Mouse (Mus musculus) large intestine, adult 2 months (tissue): ENCODE results near the gene Alox12. TPM values are rescaled to one million over a fixed set of nuclear protein-coding genes. Genes with fewer than 3 reads are reported as not detected.

Experiments
- DNase-seq: peaks from one replicate; pipeline ENCODE4 v3.0.0-alpha.2; 2012; ENCODE audit warnings: low read depth, low spot score
- WGBS: fragments of 180-500 bp; shearing (Covaris S2); methylation state at CpG from one replicate; pipeline ENCODE4 v1.1.7; 2018; 5-methylcytosine and 5-hydroxymethylcytosine counted together
- polyA plus RNA-seq: library from polyadenylated mRNA; depleted of rRNA; stranded (reverse); fragments of >200 nt; gene quantifications from 2 replicates; pipeline ENCODE4 v1.2.3, GENCODE M21; 2012; rRNA removed

Gene Alox12
- 1.1 and 1.4 TPM in 2 replicates for polyA plus RNA-seq

DNA sequence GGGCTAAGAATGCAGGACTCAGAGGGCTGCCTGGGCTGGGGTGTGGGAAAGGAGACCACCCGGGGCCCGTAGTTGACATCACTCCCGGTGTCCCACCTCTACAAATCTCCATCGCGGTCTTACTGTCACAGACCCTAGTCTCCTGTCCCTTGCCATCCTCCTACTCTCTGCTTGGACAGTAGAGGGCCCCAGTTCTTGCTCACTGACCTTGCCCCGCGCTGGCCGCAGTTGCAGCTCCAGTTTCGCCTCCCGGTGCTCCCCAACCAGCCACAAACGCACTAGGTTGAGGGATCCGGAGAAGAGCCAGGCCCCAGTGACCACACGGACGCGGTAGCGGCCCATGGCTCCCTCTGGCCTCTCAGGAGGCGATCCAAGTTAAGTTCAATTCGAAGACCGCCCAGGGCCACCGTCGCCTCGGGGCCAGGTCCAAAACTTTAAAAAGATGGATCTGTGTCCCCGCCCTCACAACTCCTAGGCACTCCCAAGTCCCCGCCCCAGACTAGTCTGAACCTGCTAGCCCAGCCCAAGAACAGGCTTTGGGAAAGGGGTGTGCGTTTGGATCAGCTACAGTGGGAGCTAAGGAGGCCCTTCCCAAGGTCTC, at the start of gene Alox12:
TSS of gene Alox12 (minus strand) at position 423 of the 601 bp plus-strand sequence.
- WGBS, result 4% methylated on average over 25 of the region's 25 CpGs
- no peak for DNase-seq

DNA sequence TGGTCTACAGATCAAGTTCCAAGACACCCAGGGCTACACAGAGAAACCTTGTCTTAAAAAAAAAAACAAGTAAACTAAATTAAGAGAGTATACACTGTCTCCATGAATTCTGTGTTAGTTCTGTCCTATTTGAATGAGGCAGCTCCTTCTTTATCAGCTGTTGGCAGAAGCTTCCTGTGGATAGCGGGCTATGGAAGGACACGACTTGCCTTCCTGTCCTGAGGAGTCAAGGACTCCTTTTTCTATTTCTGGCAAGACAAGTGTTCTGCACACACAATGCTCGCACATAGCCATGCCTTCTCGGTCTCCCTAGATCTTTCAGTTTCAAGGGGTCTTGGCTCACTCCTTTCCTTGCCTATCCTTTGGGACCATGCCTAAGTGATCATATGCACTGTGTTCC, 47.1 kb upstream of the Alox12 start:
- WGBS, result 77% methylated on average over 4 of the region's 4 CpGs
- DNase-seq, result no peak

DNA sequence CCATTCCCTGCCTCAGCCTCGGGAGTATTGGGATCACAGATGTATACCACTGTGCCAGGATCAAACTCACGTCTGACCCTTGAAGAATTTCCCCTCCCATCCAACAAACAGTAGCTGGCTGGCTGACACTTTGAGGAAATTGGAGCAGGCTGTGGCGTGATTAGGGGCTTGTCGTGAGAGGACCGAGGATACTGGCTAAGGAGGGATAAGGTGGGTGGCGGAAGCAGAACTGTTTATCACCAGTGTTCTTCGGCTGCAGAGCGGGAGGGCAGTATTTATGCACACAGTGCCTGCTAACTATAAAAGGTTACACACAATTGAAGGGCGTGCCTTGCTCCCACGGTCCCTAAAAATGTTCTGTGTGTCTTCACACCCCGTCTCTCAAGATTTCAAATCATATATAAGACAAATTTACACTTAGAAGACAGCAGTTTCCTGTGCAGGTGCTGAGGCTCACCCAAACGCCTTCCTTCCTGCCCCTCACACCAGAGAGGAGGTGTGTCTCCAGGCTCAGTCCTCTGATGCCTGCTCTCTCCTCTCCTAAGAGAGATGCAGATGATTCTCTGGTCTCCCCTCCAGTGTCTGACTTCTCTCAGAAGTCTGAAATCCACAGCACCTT, 42.8 kb upstream of the Alox12 start:
- WGBS, result 10% methylated on average over 12 of the region's 12 CpGs
- no peak for DNase-seq

DNA sequence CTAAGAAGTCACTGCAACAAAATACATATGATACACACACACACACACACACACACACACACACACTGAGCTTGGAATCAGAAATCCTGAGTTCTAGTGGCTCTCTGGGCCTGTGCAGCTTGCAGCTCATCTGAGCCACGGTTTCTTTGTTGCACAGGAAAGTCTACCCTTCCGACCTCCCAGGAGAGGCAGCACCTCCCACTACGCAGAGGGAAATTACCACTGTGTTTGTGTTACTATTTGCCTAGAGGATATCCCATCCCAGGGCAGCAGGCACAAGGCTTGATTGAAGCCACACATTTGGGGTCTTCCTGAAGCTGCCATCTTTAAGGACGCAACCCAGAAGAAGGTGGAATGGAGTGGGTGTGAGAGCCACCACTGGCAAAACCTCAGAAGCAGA, 42.3 kb upstream of the Alox12 start:
- no peak for DNase-seq
- WGBS, result 30% methylated on average over 4 of the region's 4 CpGs

DNA sequence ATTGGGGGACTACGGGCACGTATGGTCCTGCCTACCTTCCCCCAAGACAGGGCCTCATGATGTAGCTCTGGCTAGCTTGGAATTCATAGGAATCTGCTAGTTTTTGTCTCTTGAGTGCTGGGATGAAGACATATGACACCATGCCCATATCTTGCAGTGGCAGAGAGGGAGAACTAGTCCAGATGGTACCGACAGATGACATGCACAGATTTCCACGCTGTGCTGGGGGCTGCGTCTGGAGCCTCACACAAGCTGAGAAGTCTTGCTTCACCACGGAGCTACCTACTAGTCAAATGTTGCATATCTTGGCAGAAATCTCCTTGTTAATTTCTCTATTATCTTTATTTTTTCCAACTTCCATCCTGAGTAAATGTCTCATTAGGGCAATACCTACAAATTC, 38.7 kb upstream of the Alox12 start:
- WGBS, result 83% methylated on average over 6 of the region's 6 CpGs
- no peak for DNase-seq

DNA sequence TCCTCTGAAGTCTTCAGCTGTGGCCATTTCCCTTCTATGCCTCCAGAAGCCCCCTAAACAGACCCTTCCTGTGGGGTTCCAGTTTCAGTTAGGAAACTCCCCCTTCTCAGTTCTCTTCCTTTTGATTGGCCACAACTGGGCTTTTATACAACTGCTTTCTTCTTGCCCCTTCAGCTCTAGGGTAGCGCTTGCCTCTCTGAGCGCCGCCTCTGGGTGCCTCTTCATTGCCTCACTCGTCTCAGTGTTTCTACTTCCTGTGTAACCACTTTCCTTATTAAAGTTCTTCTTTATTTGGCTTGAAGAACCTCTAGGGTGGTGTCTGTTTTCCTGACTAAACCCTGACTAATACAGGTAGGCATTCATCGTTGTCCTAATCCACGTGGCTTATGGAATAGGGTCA, 36.1 kb upstream of the Alox12 start:
- DNase-seq, result no peak
- 73% methylated on average over 6 of the region's 6 CpGs for WGBS

DNA sequence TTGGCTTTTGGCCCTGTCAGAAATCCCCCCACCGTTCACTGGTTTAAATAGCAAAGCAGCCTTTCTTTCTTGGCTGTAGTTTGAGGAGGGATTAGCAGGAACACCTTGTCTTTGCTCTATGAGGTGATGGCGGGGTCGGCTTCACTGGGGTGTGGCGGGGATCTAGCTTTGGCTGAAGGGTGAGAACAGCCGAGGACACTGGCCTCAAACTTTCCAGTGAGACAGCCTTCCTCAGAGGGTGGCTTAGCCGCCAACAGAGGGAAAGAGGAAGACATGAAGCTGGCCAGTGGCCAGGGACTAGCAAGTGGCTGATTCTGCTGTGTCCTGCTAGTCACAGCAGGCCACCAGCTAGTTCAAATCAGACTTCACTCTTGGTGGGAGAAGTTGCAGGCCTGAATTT, 34.1 kb upstream of the Alox12 start:
- no peak for DNase-seq
- 30% methylated on average over 6 of the region's 6 CpGs for WGBS

DNA sequence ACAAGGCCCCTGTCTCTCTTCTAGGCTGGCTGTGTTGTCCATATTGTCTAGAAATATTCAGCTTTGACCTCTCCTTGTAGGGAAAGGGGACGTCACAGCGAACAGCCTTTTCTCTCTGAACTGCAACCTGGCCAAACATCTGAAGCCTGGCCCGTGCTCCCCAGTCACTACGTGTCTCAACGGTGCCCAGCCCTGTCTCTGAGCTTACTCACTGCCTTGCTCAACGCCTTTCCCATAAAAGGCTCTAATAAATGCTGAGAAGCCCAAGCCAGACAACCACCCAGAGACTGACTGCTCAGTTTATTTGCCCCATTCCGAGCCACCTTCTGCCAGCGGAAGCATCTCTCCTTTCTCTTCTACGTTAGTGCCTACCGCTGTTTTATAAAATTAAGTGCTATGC, 32.9 kb upstream of the Alox12 start:
- DNase-seq, result peak; percentile 11
- WGBS, result 49% methylated on average over 10 of the region's 10 CpGs

DNA sequence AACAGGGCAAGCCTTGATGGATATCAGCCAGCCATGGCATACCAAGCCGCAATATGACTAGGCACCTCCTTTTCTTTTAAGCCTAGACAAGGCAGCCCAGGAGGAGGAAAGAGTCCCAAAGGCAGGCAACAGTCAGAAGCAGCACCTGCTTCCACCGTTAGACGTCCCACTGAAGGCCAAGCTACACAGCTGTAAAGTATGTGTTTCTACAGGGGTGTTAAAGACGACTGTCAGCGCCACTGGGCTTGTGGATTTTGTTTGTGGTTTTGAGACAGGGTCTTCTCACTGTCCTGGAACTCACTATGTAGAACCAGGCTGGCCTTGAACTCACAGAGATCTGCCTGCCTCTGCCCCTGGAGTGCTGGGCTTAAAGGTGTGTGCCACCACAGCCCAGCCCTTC, 30.5 kb upstream of the Alox12 start:
- DNase-seq, result no peak
- 70% methylated on average over 5 of the region's 5 CpGs for WGBS

DNA sequence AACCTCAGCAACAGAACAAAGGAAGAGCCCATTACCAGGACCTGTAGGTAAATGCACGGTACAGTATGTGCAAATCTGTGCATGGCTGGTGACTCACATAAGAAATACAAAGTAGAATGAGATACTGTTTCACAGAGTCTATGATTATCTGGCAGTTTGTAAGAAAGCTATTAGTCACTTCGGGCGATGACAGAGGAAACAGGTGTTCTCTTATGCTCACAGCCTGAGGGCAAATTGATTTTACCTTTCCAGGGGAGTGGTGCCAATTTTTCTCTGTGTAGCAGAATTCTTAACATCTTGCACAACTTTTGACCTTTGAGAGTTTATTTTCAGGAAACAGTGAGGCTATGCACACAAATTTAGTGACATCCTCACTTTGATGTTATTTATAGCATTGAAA, 29.6 kb upstream of the Alox12 start:
- 34% methylated on average over 3 of the region's 3 CpGs for WGBS
- DNase-seq, result no peak

DNA sequence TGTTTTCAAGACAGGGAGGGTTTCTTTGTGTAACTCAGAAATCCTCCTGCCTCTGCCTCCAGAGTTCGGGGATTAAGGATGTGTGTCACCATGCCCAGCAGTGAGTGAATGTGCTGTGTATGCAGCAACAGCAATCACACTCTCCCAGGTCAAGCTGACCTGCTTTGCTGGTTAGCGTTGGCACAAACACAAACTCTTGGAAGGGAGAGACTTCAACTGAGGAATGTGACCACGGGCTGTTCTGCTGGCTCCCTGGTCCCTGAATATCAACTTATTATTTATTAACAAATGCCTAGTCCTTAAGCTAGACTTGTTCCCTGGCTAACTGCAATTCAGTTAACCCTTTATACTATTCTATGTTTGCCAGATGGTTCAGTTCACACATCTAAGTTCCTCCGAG, 28.5 kb upstream of the Alox12 start:
- DNase-seq, result no peak
- 62% methylated on average over 4 of the region's 4 CpGs for WGBS

DNA sequence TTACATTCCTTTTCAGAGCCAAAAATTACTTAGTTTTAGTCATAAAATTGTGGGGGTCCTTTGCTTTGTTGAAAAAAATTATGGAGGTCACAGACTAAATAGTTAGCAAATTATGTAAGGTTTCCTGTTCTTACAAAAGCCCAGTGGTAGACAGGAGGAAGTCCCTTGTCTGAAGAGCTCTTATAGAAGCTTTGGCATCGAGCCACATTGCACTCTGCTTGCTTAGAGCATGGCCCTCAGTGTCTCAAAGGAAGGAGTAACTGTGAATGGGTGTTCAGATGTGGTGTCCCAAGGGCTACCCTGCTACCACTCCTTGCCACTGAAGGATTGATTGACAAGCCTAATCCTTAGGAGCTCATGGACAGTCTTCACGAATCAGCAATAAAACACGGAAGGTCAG, 25.3 kb upstream of the Alox12 start:
- WGBS, result 31% methylated on average over 3 of the region's 3 CpGs
- DNase-seq, result no peak

DNA sequence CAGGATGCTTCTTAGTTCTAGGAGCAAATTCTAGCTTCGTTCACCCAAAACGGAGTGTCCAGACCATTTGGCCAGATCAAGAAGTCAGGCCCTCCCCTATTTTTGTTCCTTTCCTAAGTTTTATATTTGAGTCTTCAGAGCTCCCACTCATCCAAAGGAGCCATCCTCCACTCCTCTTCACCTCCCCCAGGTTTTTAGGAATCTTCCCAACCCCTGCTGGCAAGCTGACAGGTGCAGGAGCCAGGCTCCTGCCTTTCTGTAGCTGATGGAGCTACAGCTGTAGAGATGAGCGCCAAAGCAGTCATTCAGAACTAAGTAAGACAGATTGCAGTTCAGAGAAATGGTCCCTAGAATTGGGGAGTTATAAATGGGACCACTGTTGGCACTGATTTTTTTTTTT, 23.8 kb upstream of the Alox12 start:
- WGBS, result 78% methylated on average over 3 of the region's 3 CpGs

DNA sequence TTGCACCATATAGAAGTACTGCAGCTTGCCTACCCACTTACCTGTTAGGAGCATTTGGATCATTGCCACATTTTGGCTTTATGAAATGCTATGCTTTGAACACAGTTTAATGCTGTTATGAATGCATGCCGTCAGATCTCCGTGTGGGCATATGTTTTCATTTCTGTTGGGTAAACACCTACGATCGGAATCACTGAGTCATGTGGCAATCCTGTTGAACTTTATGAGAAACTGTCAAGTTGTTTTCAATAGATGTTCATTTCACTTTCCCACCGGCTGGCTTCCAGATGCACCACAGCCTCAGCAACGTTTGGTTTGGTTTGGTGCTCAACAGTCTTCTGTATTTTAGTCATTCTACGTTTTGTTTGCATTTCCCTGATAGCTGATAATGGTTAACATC, 16.5 kb upstream of the Alox12 start:
- no peak for DNase-seq
- 34% methylated on average over 7 of the region's 7 CpGs for WGBS

More for the DNA sequence above, 23.8 kb upstream of the Alox12 start:
- DNase-seq, result no peak

DNA sequence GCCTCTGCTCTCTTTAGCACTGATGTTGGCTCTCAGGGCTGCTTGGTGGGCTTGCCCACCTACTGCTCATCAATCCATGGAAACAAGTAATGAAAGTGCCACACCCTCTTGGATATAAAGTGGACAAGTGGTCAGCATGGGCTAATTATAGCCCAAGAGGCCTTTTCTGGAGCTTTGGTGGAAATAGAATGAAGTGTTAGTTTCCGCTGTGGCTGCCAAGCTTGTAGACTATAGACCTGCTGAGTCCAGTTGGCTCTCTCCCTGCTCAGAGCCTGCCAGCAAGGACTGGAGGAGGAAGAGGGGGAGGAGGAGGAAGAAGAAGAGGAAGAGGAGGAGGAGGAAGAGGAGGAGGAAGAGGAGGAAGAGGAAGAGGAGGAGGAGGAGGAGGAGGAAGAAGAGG, 11.3 kb upstream of the Alox12 start:
- 69% methylated on average over 1 of the region's 1 CpGs for WGBS
- no peak for DNase-seq

DNA sequence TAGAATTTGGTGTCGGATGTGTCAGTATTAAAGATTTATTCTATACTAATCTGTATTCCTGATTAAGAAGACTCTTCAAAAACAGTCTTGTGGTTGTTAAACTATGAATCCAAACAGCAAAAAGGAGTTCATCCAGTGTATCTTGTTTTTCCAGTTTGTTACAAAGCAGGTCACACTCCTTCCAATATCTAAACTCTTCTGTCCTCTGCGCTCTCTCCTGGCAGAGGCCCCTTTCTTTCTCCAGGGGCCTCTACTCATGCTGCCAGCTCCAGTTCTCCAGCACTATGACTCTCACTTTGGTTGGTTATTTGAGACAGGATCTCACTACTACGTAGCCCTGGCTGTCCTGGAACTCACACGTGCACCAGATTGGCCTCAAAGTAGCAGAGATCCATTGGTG, 10.7 kb upstream of the Alox12 start:
- no peak for DNase-seq
- 66% methylated on average over 4 of the region's 4 CpGs for WGBS

DNA sequence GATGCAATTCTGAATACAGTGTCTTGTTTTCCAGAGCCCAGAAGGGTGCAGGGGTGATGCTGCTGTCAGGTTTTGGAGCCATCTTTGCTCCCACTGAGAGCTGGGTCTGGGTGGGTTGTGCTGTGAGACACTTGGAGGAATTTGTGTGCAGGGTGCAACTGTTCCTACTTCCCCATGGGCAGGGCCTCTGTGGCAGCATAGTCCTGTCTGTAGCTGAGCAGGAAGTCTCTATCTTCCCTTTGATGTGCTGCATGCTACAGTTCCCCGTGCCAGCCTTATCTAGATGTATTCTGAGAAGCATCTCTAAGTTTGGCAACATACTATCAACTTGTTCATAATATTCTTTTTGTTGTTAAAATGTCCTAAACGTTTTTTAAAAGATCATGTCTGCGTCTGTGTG, 10.1 kb upstream of the Alox12 start:
- WGBS, result 38% methylated on average over 3 of the region's 3 CpGs
- DNase-seq, result no peak

DNA sequence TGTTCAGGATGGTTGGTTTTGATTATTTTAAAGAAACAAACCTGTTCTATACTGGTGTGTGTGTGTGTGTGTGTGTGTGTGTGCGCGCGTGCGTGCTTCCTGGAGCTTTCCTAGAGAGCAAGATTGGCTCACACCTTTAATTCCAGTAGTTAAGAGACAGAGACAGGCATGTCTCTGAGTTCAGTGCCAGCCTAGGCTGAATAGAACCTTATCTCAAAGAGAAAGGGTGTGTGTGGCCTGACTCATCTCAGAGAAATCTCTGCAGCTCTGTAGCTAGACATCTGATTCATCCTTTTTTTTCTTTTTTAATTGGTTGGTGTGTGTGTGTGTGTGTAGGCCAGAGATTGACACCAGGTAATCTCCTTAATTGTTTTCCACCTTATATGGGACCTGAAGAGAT, 3.9 kb upstream of the Alox12 start:
- 70% methylated on average over 4 of the region's 4 CpGs for WGBS
- no peak for DNase-seq

DNA sequence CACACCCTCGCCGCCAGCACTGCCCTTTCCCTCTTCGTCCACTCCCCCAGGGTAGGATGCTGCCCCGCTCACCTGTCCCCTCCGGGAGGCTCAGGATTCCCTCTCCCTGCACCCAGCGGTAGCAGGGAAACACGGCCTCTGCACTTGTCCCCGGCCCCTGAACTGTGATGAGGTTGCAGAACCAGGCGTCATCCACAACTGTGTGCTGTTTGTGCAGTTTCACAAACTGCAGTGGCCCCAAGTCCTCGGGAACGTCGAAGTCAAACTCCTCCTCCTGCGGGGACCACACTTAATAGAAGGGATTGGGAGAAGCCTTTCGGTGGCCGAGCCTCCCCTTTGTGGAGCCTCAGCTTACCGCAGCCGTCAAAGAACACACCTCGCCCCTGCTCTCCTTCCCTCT, 816 bp downstream of the Alox12 start:
- WGBS, result 5% methylated on average over 18 of the region's 18 CpGs
- DNase-seq, result no peak

DNA sequence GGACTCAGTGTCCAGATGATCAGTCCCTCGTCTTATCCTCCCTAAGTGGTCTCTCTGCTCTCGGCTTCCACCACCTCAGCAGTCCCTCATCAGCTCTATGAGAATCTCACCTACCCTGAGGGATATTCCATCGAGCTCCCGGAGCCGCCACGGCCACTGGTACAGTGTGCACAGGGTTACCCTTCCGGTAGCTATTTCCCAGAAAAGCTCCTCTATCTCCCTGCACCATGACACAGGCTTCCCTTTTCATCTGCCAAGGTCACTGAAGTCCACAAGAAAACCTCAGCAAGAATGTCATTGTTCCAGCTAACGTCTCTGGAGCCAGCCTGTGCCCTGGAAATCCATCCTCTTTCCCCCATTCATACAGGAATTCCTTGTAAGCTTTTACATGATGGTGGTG, 3.3 kb downstream of the Alox12 start:
- WGBS, result 82% methylated on average over 8 of the region's 8 CpGs
- no peak for DNase-seq

DNA sequence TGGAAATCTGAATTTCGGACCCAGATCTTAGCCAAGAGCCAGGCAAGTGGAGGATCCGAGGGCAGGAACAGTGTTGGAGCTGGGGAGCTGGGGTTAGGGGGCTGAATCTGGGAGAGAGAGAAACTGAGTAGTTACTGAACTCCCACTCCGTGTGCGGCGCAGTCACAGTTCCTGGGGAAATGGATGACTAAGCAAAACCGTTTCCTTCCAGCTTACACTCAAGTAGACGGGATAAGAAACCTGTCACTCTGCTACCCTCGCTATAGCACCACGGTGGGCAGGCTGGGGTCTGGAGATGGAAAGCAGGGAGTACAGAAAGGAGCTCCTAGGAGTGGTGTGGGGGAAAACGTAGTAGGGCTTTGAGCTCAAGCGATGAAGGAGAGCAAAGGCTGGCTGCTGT, 5.0 kb downstream of the Alox12 start:
- DNase-seq, result no peak
- WGBS, result 69% methylated on average over 11 of the region's 11 CpGs
